14 mouse cellular contexts compared by ENCODE assay signal in the genomic region with DNA sequence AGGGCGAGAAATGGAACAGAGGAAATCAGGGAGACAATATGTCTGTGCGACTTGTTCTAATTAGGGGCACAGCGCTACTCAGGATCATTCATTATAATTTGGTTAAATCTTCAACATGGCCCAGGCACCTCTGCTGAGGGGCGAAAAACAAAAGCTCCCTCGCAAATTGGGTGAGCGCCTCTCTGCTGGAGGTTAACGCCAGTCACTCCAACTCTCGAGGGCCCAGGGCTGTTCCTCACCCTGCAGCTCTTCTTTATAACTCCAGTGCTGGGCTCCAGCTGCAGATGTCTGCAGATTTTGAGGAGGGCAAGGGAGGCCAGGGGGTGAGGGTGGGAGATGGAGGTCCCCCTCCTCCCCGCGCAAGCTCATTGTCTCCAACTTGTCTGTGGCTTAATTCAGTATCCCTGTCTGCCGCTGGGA.
DNase-seq lines count a peak whose midpoint lies in the region; ATAC-seq and TF ChIP-seq lines count a peak whose summit lies in the region.
"Had no signal": no experiment of that assay in that cellular context is flagged by ENCODE, and none has a peak within 500 bp of the region (broad histone marks: within the 10 kb centered on the region; RNA-seq: fewer than 3 reads in every experiment).

No protein-coding gene starts in this region.

- peaks cover 9% of the 10 kb centered on the region for H3K4me1 ChIP-seq in kidney, embryonic 15.5 days
- H3K4me1 ChIP-seq in embryonic facial prominence, embryonic 10.5 days = peaks cover 24% of the 10 kb centered on the region
- H3K4me1 ChIP-seq in forebrain, postnatal 0 days (ENCODE audit: insufficient read depth) = no peaks in the 10 kb centered on the region
- no peaks in the 10 kb centered on the region; the same call in 1 of the 2 replicates for H3K4me1 ChIP-seq in midbrain, embryonic 14.5 days (ENCODE audit: control insufficient read depth, insufficient read depth, low read length)

- H3K4me3 ChIP-seq in kidney, embryonic 15.5 days (replicated peaks) = no peak overlapping the region
- H3K4me3 ChIP-seq in embryonic facial prominence, embryonic 10.5 days = peak overlapping the region; percentile 32; the same call in 1 of the 2 replicates
- no peak overlapping the region for H3K4me3 ChIP-seq in forebrain, postnatal 0 days (ENCODE audit: low read depth, low read length)
- H3K4me3 ChIP-seq in midbrain, embryonic 14.5 days (replicated peaks; ENCODE audit: low read depth, low read length) = no peak overlapping the region
- H3K4me3 ChIP-seq: layer of hippocampus, adult 2 months had no signal

- no peak for DNase-seq in kidney, adult 18-20 months
- peak; percentile 50 for DNase-seq in embryonic facial prominence, embryonic 10.5 days (ENCODE audit: low spot score)
- DNase-seq in forebrain, postnatal 0 days = no peak
- peak; percentile 37 for DNase-seq in midbrain, embryonic 14.5 days
- DNase-seq in right cerebral cortex, adult 18-20 months = no peak
- DNase-seq in layer of hippocampus, adult 8-10 months (ENCODE audit: low spot score in 2 of 2) = no peak
- DNase-seq in B cell, adult 2 months = no peak
- DNase-seq: adrenal gland, postnatal 25 days; cerebellum, adult 9-10 months; liver, postnatal 0 days had no signal

- H3K4me2 ChIP-seq in kidney, embryonic 15.5 days = peak overlapping the region; percentile 22
- H3K4me2 ChIP-seq in forebrain, postnatal 0 days (ENCODE audit: low read depth) = peak overlapping the region; percentile 32; the same call in 1 of the 2 replicates
- peak overlapping the region; percentile 11 for H3K4me2 ChIP-seq in midbrain, embryonic 14.5 days (ENCODE audit: low read length)

- no peaks in the 10 kb centered on the region for H3K36me3 ChIP-seq in kidney, embryonic 15.5 days
- H3K36me3 ChIP-seq in embryonic facial prominence, embryonic 10.5 days (replicated peaks) = no peaks in the 10 kb centered on the region
- H3K36me3 ChIP-seq in forebrain, postnatal 0 days (ENCODE audit: insufficient read depth) = no peaks in the 10 kb centered on the region
- H3K36me3 ChIP-seq in midbrain, embryonic 14.5 days (ENCODE audit: control insufficient read depth, insufficient read depth, low read length) = no peaks in the 10 kb centered on the region

- WGBS in kidney, embryonic 15.5 days = 20% methylated on average over 11 of the region's 11 CpGs
- 20% methylated on average over 11 of the region's 11 CpGs for WGBS in embryonic facial prominence, embryonic 10.5 days
- WGBS in forebrain, postnatal 0 days = 7% methylated on average over 11 of the region's 11 CpGs
- 20% methylated on average over 11 of the region's 11 CpGs for WGBS in midbrain, embryonic 14.5 days

- no peak overlapping the region for H3K9ac ChIP-seq in kidney, embryonic 15.5 days
- H3K9ac ChIP-seq in forebrain, postnatal 0 days = no peak overlapping the region
- no peak overlapping the region; the same call in 1 of the 2 replicates for H3K9ac ChIP-seq in midbrain, embryonic 14.5 days (replicated peaks; ENCODE audit: low read length)
- H3K9ac ChIP-seq: liver, postnatal 0 days had no signal

- TF ChIP-seq CTCF in forebrain, postnatal 0 days (IDR thresholded peaks at IDR 0.05; ENCODE audit: low read depth) = no peak

- peak; percentile 52; the same call in 1 of the 2 replicates for ATAC-seq in kidney, embryonic 15.5 days (replicated peaks; ENCODE audit: low FRiP score)
- ATAC-seq in forebrain, postnatal 0 days = peak; percentile 34; the same call in 1 of the 2 replicates
- no peak for ATAC-seq in midbrain, embryonic 14.5 days (ENCODE audit: low FRiP score, low TSS enrichment)
- ATAC-seq: CD4-positive, CD25-positive, alpha-beta regulatory T cell, adult 4 months; liver, postnatal 0 days had no signal

- H3K9me3 ChIP-seq in kidney, embryonic 15.5 days (replicated peaks) = no peaks in the 10 kb centered on the region
- H3K9me3 ChIP-seq in embryonic facial prominence, embryonic 10.5 days = no peaks in the 10 kb centered on the region
- no peaks in the 10 kb centered on the region for H3K9me3 ChIP-seq in forebrain, postnatal 0 days (ENCODE audit: low read length)
- no peaks in the 10 kb centered on the region for H3K9me3 ChIP-seq in midbrain, embryonic 14.5 days (ENCODE audit: control insufficient read depth, low read length)

- H3K27me3 ChIP-seq in kidney, embryonic 15.5 days = peaks cover 3% of the 10 kb centered on the region; the same call in 1 of the 2 replicates
- H3K27me3 ChIP-seq in embryonic facial prominence, embryonic 10.5 days (replicated peaks; ENCODE audit: low read depth, poor library complexity, severe bottlenecking) = 0 out of 2 replicates have a peak, but pooled peaks cover 18% of the 10 kb centered on the region
- no peaks in the 10 kb centered on the region for H3K27me3 ChIP-seq in forebrain, postnatal 0 days (ENCODE audit: insufficient read depth, low read length)
- H3K27me3 ChIP-seq in midbrain, embryonic 14.5 days (ENCODE audit: control insufficient read depth, insufficient read depth, low read length) = no peaks in the 10 kb centered on the region

- no peak overlapping the region for H3K27ac ChIP-seq in kidney, embryonic 15.5 days
- H3K27ac ChIP-seq in embryonic facial prominence, embryonic 10.5 days (replicated peaks) = peak overlapping the region; percentile 63
- H3K27ac ChIP-seq in forebrain, postnatal 0 days (ENCODE audit: low read depth, low read length) = no peak overlapping the region
- no peak overlapping the region for H3K27ac ChIP-seq in midbrain, embryonic 14.5 days (replicated peaks; ENCODE audit: low read depth, low read length)
- H3K27ac ChIP-seq: layer of hippocampus, adult 2 months; stomach, postnatal 0 days had no signal

Comparison
In these comparisons a context has a peak if more than half of its experiments do, and no peak if none do; other contexts are left out.
1. DNase-seq: peak in embryonic facial prominence, embryonic 10.5 days (single experiment) and midbrain, embryonic 14.5 days (single experiment); none in kidney, adult 18-20 months (single experiment), forebrain, postnatal 0 days (single experiment), right cerebral cortex, adult 18-20 months (single experiment), layer of hippocampus, adult 8-10 months (0 of 2) and B cell, adult 2 months (0 of 2).
2. Peak in every context shown above with its lines, with median percentiles within 50 percentile points of each other: H3K4me2 ChIP-seq.